Mouse (Mus musculus) kidney, adult 2 months (tissue): ENCODE results near the gene Nrxn3.

ENCODE experiments used
- CTCF ChIP-seq: fragments of 200-500 bp; conservative IDR thresholded peaks from 2 replicates; pipeline ENCODE4 v1.5.1; 2011; ENCODE audit warnings: low read depth, mild to moderate bottlenecking, control low read depth, low read length, moderate library complexity, mixed read lengths; ENCODE audit not compliant: insufficient read depth, insufficient read length
- POLR2A ChIP-seq: fragments of 200-500 bp; IDR thresholded peaks from one replicate; pipeline ENCODE4 v1.6.1; 2011; ENCODE audit warnings: low read depth, low read length, control low read depth

DNA sequence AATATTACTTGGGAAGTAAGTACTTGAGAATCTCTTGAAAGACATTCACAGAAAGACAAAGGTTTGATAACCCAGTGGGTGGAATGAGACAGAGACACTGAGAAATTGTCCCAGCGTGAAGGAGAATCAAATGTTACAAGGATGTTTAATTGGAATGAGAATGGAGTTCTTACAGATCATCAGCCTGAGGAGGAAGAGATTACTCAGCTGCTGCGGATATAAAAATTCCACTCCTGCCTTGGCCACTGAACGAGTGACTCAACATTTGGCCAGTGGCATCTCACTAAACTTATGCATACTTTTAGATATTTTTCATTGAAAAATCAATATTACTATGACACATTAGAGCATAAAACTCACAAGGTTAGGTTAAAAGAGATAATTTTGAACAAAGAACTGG is 1166.0 kb downstream of the Nrxn3 start:
- TF ChIP-seq CTCF (no peak), POLR2A (no peak)
